Mouse (Mus musculus): ENCODE data around the gene Hid1. TPM values are rescaled to one million over a fixed set of nuclear protein-coding genes. Genes with fewer than 3 reads are reported as not detected.

Hid1 gene
- polyA plus RNA-seq (2012; fragmentation: generic; extraction: Trizol): 14.4 TPM
- long read RNA-seq, experiment 1, transcript Hid1-202 (19 exons, 3,276 nt): major isoform, 6 of 12 reads
- long read RNA-seq, experiment 1, partial matches to known transcripts: 1 of 12 reads
- long read RNA-seq, experiment 1, other reads (novel, unspliced or antisense): 4 of 12 reads
- long read RNA-seq, experiment 2, transcript Hid1-202 (19 exons, 3,276 nt): minor isoform, 11 of 37 reads
- long read RNA-seq, experiment 2, transcript Hid1-201 (19 exons, 3,236 nt): major isoform, 19 of 37 reads
- long read RNA-seq, experiment 2, partial matches to known transcripts: 6 of 37 reads
- long read RNA-seq, experiment 2, other reads (novel, unspliced or antisense): 1 of 37 reads

DNA sequence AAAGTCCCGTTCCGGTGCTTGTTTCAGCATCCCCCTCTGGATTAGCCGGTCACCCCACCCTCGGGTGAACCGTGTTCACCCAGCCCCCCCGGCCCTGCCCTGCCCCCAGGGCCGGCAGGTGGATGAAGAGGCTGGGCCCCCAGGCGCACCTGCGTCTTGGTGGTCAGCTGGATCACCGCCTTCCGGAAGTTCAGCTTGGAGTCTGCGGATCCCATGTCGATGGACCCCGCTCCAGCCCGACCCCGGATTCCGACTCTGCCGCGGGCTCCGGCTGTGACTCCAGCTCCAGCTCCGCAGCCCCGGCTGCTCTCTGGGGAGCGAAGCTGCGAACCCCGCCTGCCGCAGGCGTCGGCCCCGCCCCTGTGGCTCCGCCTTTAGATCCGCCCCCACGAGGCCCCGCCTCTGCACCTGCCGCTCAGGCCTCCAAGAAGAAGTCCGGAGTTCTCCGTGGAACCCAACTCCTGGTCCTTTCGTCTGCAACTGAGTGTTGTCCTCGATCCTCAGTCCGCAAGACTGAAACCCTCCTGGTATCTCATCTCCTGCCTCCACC lies at the start of gene Hid1:
TSS of gene Hid1 (minus strand) at position 362 of the 550 bp plus-strand sequence.
- Histone ChIP-seq H3K79me2 (ENCODE audit: control insufficient read depth, insufficient read depth) (no peaks in the 10 kb centered on the region), H3K27me3 (ENCODE audit: control insufficient read depth, insufficient read depth, insufficient read length) (no peaks in the 10 kb centered on the region), H3K4me3 (ENCODE audit: insufficient read depth, poor library complexity, severe bottlenecking) (peak within 1 kb of the TSS; percentile 26), H3K36me3 (ENCODE audit: control insufficient read depth, insufficient read depth) (no peaks in the 10 kb centered on the region), H3ac (ENCODE audit: control insufficient read depth, insufficient read length, low read depth) (peak within 1 kb of the TSS; percentile 51), H3K79me3 (ENCODE audit: low read depth) (no peaks in the 10 kb centered on the region)
- TF ChIP-seq MYOD1 (IDR thresholded peaks at IDR 0.05; ENCODE audit: control insufficient read depth, insufficient read length, low read depth) (peak; percentile 66), FOSL1 (IDR thresholded peaks at IDR 0.05; ENCODE audit: insufficient read depth, low read length, poor library complexity, severe bottlenecking) (no peak)

DNA sequence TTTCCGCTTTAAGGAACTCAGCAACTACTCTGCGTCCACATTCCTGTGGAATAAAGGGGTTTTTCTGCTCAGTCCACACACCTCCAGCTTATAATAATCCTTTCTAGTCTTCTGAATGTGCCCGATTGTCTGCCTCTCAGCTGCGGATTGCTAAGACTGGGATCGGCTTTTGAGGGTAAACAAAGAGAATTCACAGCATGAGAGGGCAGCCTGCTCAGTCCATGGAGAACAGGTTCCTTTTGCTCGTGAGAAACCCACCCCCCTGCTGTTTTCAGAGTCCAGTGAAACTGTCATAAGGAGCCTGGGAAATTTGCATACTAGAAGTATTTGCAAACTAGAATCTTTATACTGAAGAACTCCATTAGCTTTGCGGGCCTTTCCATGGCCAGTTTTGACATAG lies 42.0 kb upstream of the Hid1 start:
- peaks cover 33% of the 10 kb centered on the region for H3K36me3 ChIP-seq (ENCODE audit: control insufficient read depth, insufficient read depth)
- TF ChIP-seq FOSL1 (IDR thresholded peaks at IDR 0.05; ENCODE audit: insufficient read depth, low read length, poor library complexity, severe bottlenecking) (no peak), CEBPB (IDR thresholded peaks at IDR 0.05; ENCODE audit: low read depth) (no peak), MAX (IDR thresholded peaks at IDR 0.05) (no peak), USF1 (IDR thresholded peaks at IDR 0.05; ENCODE audit: low read depth) (no peak), CTCF (IDR thresholded peaks at IDR 0.05; ENCODE audit: control insufficient read depth, insufficient read depth, insufficient read length) (no peak), MYOG (IDR thresholded peaks at IDR 0.05; ENCODE audit: control insufficient read depth, extremely low read depth, insufficient read length) (no peak), MYOD1 (IDR thresholded peaks at IDR 0.05; ENCODE audit: control insufficient read depth, insufficient read length, low read depth) (no peak)
- H3K79me2 ChIP-seq (ENCODE audit: control insufficient read depth, insufficient read depth): peaks cover 16% of the 10 kb centered on the region
- H3ac ChIP-seq (ENCODE audit: control insufficient read depth, insufficient read length, low read depth): no peak overlapping the region
- H3K4me3 ChIP-seq (ENCODE audit: insufficient read depth, poor library complexity, severe bottlenecking): no peak overlapping the region
- no peaks in the 10 kb centered on the region for H3K27me3 ChIP-seq (ENCODE audit: control insufficient read depth, insufficient read depth, insufficient read length)
- H3K79me3 ChIP-seq (ENCODE audit: low read depth): peaks cover 8% of the 10 kb centered on the region

GRCm38 (mm10) chr11:115408266-115408920 lies 40.8 kb upstream of the Hid1 start:
- H3ac ChIP-seq (ENCODE audit: control insufficient read depth, insufficient read length, low read depth): no peak overlapping the region
- no peak overlapping the region for H3K4me3 ChIP-seq (ENCODE audit: insufficient read depth, poor library complexity, severe bottlenecking)
- peaks cover 33% of the 10 kb centered on the region for H3K36me3 ChIP-seq (ENCODE audit: control insufficient read depth, insufficient read depth)
- no peak for TF ChIP-seq CTCF (IDR thresholded peaks at IDR 0.05; ENCODE audit: control insufficient read depth, insufficient read depth, insufficient read length)
- no peak for TF ChIP-seq MYOD1 (IDR thresholded peaks at IDR 0.05; ENCODE audit: control insufficient read depth, insufficient read length, low read depth)
- TF ChIP-seq MAX (IDR thresholded peaks at IDR 0.05): no peak
- no peak for TF ChIP-seq USF1 (IDR thresholded peaks at IDR 0.05; ENCODE audit: low read depth)
- TF ChIP-seq MYOG (IDR thresholded peaks at IDR 0.05; ENCODE audit: control insufficient read depth, extremely low read depth, insufficient read length): no peak
- no peak for TF ChIP-seq FOSL1 (IDR thresholded peaks at IDR 0.05; ENCODE audit: insufficient read depth, low read length, poor library complexity, severe bottlenecking)
- H3K79me2 ChIP-seq (ENCODE audit: control insufficient read depth, insufficient read depth): peaks cover 25% of the 10 kb centered on the region
- H3K79me3 ChIP-seq (ENCODE audit: low read depth): peaks cover 14% of the 10 kb centered on the region
- no peaks in the 10 kb centered on the region for H3K27me3 ChIP-seq (ENCODE audit: control insufficient read depth, insufficient read depth, insufficient read length)

DNA sequence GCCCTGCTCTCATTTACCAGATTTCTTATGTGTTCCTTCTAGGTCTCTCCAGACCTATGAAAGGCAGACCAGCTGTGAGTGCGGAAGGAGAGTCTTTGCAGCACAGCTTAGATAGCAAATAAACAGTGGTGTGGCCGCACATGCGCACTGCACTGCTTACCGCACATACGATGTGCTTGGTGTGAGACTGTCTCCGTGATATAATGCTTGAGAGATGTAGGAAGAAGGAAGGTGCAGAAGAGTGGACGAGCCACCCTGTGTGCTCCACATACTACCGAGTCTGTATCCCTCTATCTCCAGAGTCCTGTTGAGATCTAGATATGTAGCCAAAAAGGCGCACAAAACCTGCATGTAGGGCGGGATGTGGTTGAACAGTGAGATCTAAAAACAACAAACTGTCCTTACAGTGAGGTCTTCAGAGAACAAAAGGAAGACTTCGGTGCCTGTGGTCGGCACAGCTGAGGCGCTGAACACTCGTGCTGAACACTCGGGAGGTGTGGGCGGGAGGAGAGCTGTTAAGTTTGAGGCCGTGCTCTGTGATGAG lies 39.4 kb upstream of the Hid1 start:
- Histone ChIP-seq H3K36me3 (ENCODE audit: control insufficient read depth, insufficient read depth) (peaks cover 33% of the 10 kb centered on the region), H3K27me3 (ENCODE audit: control insufficient read depth, insufficient read depth, insufficient read length) (no peaks in the 10 kb centered on the region), H3K79me2 (ENCODE audit: control insufficient read depth, insufficient read depth) (peaks cover 25% of the 10 kb centered on the region), H3K79me3 (ENCODE audit: low read depth) (peaks cover 14% of the 10 kb centered on the region), H3K4me3 (ENCODE audit: insufficient read depth, poor library complexity, severe bottlenecking) (no peak overlapping the region), H3ac (ENCODE audit: control insufficient read depth, insufficient read length, low read depth) (no peak overlapping the region)
- TF ChIP-seq CTCF (IDR thresholded peaks at IDR 0.05; ENCODE audit: control insufficient read depth, insufficient read depth, insufficient read length) (no peak), USF1 (IDR thresholded peaks at IDR 0.05; ENCODE audit: low read depth) (no peak), FOSL1 (IDR thresholded peaks at IDR 0.05; ENCODE audit: insufficient read depth, low read length, poor library complexity, severe bottlenecking) (no peak), CEBPB (IDR thresholded peaks at IDR 0.05; ENCODE audit: low read depth) (no peak), MYOD1 (IDR thresholded peaks at IDR 0.05; ENCODE audit: control insufficient read depth, insufficient read length, low read depth) (no peak), MAX (IDR thresholded peaks at IDR 0.05) (no peak), MYOG (IDR thresholded peaks at IDR 0.05; ENCODE audit: control insufficient read depth, extremely low read depth, insufficient read length) (no peak)

DNA sequence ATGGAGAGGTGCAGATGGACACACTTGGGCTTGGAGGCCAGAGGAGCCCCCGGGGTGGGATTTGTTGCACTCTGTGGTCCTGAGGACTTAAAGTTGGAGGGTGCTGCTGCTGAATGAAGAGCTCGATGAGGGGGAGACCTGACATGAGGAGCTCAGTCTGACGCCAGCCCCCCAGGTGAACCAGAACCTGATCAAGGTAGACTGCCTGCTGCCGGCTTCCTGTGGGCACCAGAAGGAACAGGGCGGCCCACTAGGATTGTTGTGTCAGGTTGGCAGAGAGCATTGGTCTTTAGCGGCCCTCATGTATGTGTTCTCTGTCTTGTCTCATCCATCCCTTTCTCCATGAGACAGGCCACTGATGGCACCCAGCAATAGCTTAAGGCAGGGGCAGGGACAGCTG lies 38.2 kb upstream of the Hid1 start:
- Histone ChIP-seq H3K79me2 (ENCODE audit: control insufficient read depth, insufficient read depth) (peaks cover 25% of the 10 kb centered on the region), H3K27me3 (ENCODE audit: control insufficient read depth, insufficient read depth, insufficient read length) (no peaks in the 10 kb centered on the region), H3K79me3 (ENCODE audit: low read depth) (peaks cover 14% of the 10 kb centered on the region), H3ac (ENCODE audit: control insufficient read depth, insufficient read length, low read depth) (no peak overlapping the region), H3K4me3 (ENCODE audit: insufficient read depth, poor library complexity, severe bottlenecking) (no peak overlapping the region), H3K36me3 (ENCODE audit: control insufficient read depth, insufficient read depth) (peaks cover 23% of the 10 kb centered on the region)
- no peak for TF ChIP-seq MYOD1 (IDR thresholded peaks at IDR 0.05; ENCODE audit: control insufficient read depth, insufficient read length, low read depth)
- TF ChIP-seq MAX (IDR thresholded peaks at IDR 0.05): no peak
- TF ChIP-seq FOSL1 (IDR thresholded peaks at IDR 0.05; ENCODE audit: insufficient read depth, low read length, poor library complexity, severe bottlenecking): no peak
- TF ChIP-seq CTCF (IDR thresholded peaks at IDR 0.05; ENCODE audit: control insufficient read depth, insufficient read depth, insufficient read length): no peak

Measured in C2C12 (cell line).